Mouse (Mus musculus): ENCODE results near the gene Abcb9.

Gene Abcb9

DNA sequence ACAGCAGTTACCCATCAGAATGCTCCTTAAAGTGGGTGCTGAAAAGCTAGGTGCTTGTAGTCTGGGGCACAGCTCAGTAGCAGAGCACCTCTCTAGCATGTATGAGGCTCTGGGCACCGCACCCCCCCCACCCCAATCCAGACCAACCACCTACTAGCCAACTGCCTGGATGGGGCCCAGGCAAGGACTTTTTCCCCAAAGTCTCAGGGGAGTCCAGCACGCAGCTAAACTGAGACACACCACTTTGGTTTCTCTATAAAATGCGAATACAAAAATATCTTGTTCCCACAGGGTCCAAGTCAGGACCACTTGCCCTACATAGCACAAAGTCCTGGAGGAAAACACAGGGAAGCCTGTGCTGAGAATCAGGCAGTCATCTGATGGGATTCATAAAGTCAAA is 81.4 kb downstream of the Abcb9 start:
- no peak for DNase-seq (ENCODE audit: low read depth, low spot score)

DNA sequence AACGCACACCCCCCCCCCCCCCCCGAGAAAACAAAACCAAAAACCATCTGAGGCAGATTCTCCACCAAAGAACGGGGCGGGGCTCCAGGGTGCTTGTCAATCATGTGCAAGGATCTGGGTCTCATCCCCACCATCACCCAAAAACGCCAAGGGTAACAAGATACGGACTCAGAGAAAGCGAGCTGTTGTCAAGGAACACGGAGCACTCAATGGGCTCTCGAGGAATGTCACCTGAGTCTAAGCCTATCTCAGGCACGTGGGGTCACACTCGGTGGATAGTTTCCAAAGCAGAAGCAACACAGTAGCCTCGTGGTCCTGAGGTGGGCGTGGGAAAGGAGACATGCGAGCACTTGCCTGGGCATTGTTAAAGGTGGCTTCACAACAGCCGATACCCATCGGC is 81.9 kb downstream of the Abcb9 start:
- no peak for DNase-seq (ENCODE audit: low read depth, low spot score)

DNA sequence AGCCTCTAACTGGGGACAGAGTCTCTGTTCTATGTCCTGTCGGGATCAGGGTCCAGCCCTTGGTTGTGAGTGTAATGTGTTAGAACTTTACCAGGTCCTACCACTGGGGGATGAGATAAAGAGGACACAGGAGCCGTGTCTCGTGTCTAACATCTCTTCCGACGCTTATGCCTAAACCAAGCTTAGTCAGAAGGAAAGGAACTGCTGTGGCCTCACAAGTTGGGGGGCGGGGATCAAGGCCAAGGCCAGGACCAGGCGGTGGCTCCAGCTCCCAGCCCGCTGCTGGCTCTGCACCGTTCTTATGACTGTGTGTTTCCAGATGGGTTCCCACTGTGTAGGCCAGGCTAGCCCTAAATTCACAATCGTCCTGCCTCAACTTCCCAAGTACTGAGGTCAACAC is 82.7 kb downstream of the Abcb9 start:
- no peak for DNase-seq (ENCODE audit: low read depth, low spot score)

DNA sequence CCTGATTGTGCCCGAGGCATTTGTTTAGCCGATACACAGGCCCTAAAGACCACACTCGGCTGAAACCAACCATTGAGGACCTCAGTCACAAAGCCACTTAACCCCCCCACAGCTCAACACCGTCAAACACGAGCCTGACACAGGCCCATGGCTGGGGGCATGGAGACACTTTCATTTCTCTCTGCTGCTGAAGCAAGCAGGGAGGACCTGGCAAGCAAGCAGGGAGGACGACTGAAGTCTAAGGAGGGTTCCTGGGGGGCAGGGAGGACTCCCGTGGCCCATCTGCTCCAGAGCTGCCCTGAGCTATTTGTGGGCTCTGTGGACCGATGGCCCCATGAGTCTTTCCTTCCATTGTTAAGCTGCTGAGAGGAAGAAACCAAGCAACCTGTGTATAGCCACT is 83.7 kb downstream of the Abcb9 start:
- no peak for DNase-seq (ENCODE audit: low read depth, low spot score)
